In the genomic region with DNA sequence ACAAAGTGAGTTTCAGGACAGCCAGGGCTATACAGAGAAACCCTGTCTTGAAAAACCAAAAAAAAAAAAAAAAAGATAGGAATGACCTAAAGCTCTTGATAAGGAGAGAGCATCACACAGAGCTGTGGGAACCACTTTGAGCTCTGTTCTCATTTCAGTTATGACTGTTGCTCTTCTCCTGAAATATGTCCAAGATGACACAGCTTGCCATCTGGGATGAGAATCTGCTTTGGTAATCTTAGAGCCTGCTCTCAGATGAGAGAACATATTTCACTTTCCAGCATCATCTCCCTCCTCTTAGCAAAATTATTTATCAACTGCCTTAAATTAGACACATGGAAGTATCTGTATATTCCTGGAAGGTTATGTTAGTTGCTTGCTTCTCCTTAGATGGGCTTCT, we compare ENCODE assay signal across 11 mouse cellular contexts.
DNase-seq lines count a peak whose midpoint lies in the region.
"Had no signal": no experiment of that assay in that cellular context is flagged by ENCODE, and none has a peak within 500 bp of the region (broad histone marks: within the 10 kb centered on the region; RNA-seq: fewer than 3 reads in every experiment).

No protein-coding gene starts in this region.

- peak; percentile 63 to 82 for DNase-seq in frontal cortex, adult 2 months (ENCODE audit: extremely low spot score in 1 of 2, low spot score in 1 of 2)
- DNase-seq in frontal cortex, postnatal 14 days (ENCODE audit: low spot score in 2 of 2) = no peak
- DNase-seq in cerebellum, adult 9-11 months = peak; percentile 76
- peak; percentile 72 for DNase-seq in layer of hippocampus, adult 9-10 months (ENCODE audit: low spot score)
- peak; percentile 55 to 74 for DNase-seq in right cerebral cortex, postnatal 10 days (ENCODE audit: low spot score in 2 of 2)
- DNase-seq in adrenal gland, postnatal 25 days = no peak
- DNase-seq in lung, postnatal 36 days = no peak
- DNase-seq in lung, postnatal 25 days (ENCODE audit: low spot score) = no peak
- DNase-seq: heart, adult 2 months; liver, embryonic 13.5 days; lung, postnatal 10 days had no signal

Comparison
In these comparisons a context has a peak if more than half of its experiments do, and no peak if none do; other contexts are left out.
1. DNase-seq: peak in frontal cortex, adult 2 months (2 of 2), cerebellum, adult 9-11 months (single experiment), layer of hippocampus, adult 9-10 months (single experiment) and right cerebral cortex, postnatal 10 days (2 of 2); none in frontal cortex, postnatal 14 days (0 of 2), adrenal gland, postnatal 25 days (single experiment), lung, postnatal 36 days (single experiment) and lung, postnatal 25 days (single experiment).